In genomic region chr14:46487551-46487950, GRCm38 (mm10) we compare ENCODE assay signal across 22 mouse cellular contexts.
DNase-seq lines count a peak whose midpoint lies in the region; ATAC-seq lines count a peak whose summit lies in the region.
"Had no signal": no experiment of that assay in that cellular context is flagged by ENCODE, and none has a peak within 500 bp of the region (broad histone marks: within the 10 kb centered on the region; RNA-seq: fewer than 3 reads in every experiment).

No protein-coding gene starts in this region.

- H3K4me1 ChIP-seq in kidney, embryonic 14.5 days (ENCODE audit: control insufficient read depth, insufficient read depth, low read length) = no peaks in the 10 kb centered on the region
- H3K4me1 ChIP-seq: forebrain, embryonic 13.5 days; forebrain, embryonic 15.5 days had no signal

- H3K9ac ChIP-seq in kidney, embryonic 14.5 days (ENCODE audit: low read depth, low read length) = no peak overlapping the region
- H3K9ac ChIP-seq: embryonic facial prominence, embryonic 12.5 days; forebrain, embryonic 13.5 days; forebrain, embryonic 15.5 days had no signal

- H3K4me3 ChIP-seq in kidney, embryonic 14.5 days (ENCODE audit: low read length) = no peak overlapping the region
- H3K4me3 ChIP-seq: embryonic facial prominence, embryonic 10.5 days; embryonic facial prominence, embryonic 12.5 days; forebrain, embryonic 13.5 days; forebrain, embryonic 15.5 days had no signal

- H3K9me3 ChIP-seq in kidney, embryonic 14.5 days (ENCODE audit: control insufficient read depth, low read length) = no peaks in the 10 kb centered on the region; the same call in 1 of the 2 replicates
- H3K9me3 ChIP-seq: embryonic facial prominence, embryonic 10.5 days; embryonic facial prominence, embryonic 12.5 days; forebrain, embryonic 13.5 days; forebrain, embryonic 15.5 days; G1E had no signal

- peak; percentile 8 for DNase-seq in kidney, adult 11 months
- DNase-seq in kidney, postnatal 10 days = no peak
- peak; percentile 13 to 15 for DNase-seq in kidney, adult 8-10 months
- DNase-seq in kidney, postnatal 36 days = peak; percentile 5 to 18
- DNase-seq in kidney, postnatal 4 days = no peak
- DNase-seq in gastrocnemius, adult 18-20 months (ENCODE audit: low spot score) = no peak
- DNase-seq: adrenal gland, adult 8-10 months; adrenal gland, postnatal 14 days; adrenal gland, postnatal 36 days; cerebellum, adult 11-12 months; cerebellum, adult 2 months; cerebellum, adult 9-10 months; cerebellum, postnatal 10 days; cerebellum, postnatal 25 days had no signal

- H3K27ac ChIP-seq in kidney, embryonic 14.5 days (ENCODE audit: low read depth, low read length) = no peak overlapping the region
- H3K27ac ChIP-seq: embryonic facial prominence, embryonic 10.5 days; embryonic facial prominence, embryonic 12.5 days; forebrain, embryonic 13.5 days; forebrain, embryonic 15.5 days had no signal

- no peaks in the 10 kb centered on the region for H3K36me3 ChIP-seq in kidney, embryonic 14.5 days (ENCODE audit: control insufficient read depth, insufficient read depth, low read length)
- H3K36me3 ChIP-seq: embryonic facial prominence, embryonic 10.5 days; embryonic facial prominence, embryonic 12.5 days; forebrain, embryonic 15.5 days; G1E had no signal

- 79% methylated on average over 1 of the region's 1 CpGs for WGBS in kidney, embryonic 14.5 days

- H3K27me3 ChIP-seq in kidney, embryonic 14.5 days (ENCODE audit: control insufficient read depth, insufficient read depth, low read length) = no peaks in the 10 kb centered on the region
- H3K27me3 ChIP-seq: embryonic facial prominence, embryonic 12.5 days; forebrain, embryonic 13.5 days; forebrain, embryonic 15.5 days; Patski had no signal

- no peak overlapping the region for H3K4me2 ChIP-seq in kidney, embryonic 14.5 days (replicated peaks; ENCODE audit: low read depth, low read length)
- H3K4me2 ChIP-seq: embryonic facial prominence, embryonic 12.5 days; forebrain, embryonic 13.5 days; forebrain, embryonic 15.5 days had no signal

- ATAC-seq in kidney, embryonic 14.5 days (ENCODE audit: low FRiP score, low TSS enrichment) = no peak
- ATAC-seq: activated CD4-positive, CD25-positive, alpha-beta regulatory T cell, adult 4 months; forebrain, embryonic 13.5 days; forebrain, embryonic 15.5 days; Patski had no signal

Comparison
In these comparisons a context has a peak if more than half of its experiments do, and no peak if none do; other contexts are left out.
1. DNase-seq: peak in kidney, adult 11 months (single experiment), kidney, adult 8-10 months (2 of 2) and kidney, postnatal 36 days (2 of 2); none in kidney, postnatal 10 days (single experiment), kidney, postnatal 4 days (0 of 2) and gastrocnemius, adult 18-20 months (single experiment).